Mouse (Mus musculus): ENCODE measurements around the gene Cry2.
"Not testable (repeated sequence)": the region's sequence is repeated elsewhere in the genome, so short reads cannot be mapped to it uniquely, and the experiment has no call there.

Cry2 gene

DNA sequence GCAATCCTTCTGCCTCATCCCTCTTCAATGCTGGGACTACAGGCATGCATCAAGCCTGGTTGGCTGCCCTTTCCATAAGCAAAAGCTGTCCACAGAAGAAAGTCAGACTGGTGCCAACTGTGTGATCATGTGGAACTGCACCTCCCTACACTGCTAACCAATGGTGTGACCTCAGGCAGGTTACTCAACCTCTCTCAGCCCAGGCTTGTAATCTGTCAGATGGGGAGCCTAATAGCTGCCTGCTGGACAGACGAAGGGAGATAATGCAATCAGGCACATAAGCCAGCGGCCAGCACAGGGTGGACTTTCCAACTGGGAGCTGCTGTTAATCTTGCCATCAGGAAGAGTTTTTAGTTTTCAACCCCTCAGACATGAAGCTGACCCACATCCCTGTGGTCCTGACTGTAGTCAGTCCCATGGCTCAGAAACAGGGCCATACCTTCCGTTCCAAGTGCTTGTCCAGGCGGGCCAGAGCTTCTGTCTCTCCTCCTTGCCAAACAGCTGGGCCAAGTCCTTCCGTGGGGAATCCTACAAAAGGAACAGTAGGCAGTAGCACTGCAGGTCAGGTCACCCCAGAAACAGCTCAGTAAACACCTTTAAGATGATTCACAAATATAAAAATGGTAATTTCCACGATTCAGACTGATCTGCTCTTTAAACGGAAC, 12.0 kb downstream of the Cry2 start:
- peak; percentile 72 for DNase-seq

DNA sequence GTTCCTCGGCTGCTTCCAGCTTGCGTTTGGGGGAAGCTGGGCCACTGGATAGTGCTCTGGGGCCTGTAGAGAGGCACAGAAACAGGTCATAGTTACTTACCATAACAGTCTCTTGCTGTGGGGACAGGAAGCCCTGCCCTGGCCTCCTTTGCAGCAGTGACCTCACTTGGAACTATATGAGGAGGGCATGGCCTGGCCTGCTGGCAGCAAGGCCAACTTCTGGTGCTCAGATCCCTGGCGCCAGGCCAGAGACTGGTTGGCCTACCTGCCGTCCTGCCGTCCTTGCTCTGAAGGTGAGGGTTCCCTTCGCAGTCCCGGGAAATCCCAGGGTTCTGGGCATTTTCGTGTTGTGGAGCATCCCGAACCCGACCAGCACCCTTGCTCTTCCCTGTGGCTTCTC, 22.1 kb downstream of the Cry2 start:
- no peak for DNase-seq

DNA sequence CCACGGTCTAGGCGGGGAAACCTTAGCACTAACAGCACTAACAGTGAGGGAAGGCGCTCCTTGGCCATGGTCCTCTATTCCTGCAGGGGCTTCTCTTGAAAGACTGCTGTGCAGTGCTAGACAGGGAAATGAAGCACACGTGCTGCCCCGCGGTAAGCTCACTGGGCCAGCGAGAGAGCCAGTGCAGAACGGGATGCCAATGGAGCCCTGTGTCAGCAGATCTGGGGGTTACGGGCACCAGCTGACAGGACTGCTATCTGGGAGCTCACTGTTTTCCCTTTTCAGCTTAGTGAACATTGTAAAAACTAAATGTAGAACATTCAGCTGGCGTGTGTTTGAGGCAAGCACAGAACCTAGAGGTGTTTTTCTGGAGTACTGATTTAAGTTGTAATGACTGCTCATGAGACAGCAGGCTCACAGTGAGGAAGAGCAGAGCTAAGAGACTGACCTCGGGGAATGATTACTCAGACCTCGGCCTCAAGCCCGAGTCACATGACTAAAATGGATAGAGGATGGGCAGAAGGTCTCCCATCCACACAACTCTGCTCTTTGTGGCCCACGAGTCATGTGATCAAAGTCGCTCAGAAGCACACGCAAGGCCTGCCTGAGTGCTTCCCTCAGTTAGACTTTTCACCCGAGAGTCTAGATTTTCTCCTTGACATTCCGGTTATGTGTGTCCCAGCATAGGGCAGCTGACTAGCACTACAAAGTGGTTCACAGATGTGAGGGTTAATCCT, 25.4 kb downstream of the Cry2 start:
- peak; percentile 77 for DNase-seq

- no peak for DNase-seq
Measured at GRCm38 (mm10) chr2:92405687-92406086, 28.2 kb downstream of the Cry2 start.

DNA sequence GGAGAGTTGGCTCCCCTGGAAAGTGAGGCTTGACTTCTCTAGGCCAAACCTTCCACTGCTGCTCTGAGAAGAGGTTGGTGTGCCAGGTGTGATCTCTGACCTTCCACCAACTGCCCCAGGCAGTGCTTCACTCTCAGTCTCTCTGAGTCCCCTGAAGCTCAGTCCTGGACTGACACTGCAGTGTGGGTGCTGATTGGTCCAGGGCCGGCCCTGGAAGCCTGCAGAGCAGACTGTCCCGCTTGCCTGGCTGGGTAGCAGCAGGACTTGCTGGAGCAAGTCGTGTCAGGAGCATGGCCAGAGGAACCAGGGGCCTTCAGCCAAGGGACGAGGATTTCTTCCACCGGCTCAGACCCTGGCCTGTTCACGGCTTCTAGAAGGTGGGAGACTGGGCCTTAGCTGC, 29.1 kb downstream of the Cry2 start:
- DNase-seq: no peak

GRCm38 (mm10) chr2:92403776-92404319, 30.0 kb downstream of the Cry2 start:
- DNase-seq: no peak

GRCm38 (mm10) chr2:92402591-92403326, 31.1 kb downstream of the Cry2 start:
- peak; percentile 73 for DNase-seq

DNA sequence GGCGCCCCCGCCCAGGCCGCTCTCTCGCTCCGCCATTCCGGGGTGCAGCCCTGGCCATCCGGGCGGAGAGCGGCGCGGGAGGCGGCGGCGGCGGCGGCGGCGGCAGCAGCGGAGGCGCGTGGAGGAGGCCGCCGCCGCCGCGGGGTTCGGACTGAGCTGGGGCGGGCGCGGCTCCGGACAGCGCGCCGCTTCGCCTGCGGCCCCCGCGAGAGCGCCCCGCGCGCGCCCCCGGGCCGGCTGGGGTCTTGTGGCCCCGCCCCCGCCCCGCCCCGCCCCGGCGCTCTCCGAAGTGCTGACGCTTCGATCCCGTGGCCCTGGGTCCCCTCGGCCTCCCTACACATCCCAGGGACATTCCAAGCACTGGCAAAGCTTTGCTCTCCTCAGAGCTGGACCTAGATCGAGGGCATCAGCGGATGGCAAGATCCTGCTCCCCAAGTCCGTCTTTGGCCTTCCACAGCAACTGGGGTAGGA, 32.7 kb downstream of the Cry2 start, which contains the start of gene Mapk8ip1:
Gene Mapk8ip1, minus strand, starts transcription at position 173 of the 471 bp plus-strand sequence.
- no peak for DNase-seq

DNA sequence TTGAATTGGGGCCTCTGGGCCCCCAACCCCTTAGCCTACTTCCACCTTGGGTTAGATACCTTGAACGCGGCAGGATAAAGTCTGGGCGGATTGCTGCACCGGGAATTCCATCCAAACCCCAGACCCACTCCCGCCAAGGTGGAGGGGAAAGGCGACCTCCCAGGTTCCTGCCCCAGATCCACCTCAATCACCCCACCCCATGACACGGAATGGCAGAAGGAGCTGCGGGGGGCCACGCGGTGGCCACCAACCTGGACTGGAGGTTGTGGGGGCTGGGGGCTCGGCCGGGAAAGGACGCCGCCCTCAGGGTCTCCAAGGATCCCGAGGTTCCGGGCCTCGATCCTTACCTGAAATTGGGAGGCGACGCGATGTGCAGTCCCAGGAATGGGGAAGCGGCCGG, 33.2 kb downstream of the Cry2 start:
- DNase-seq: no peak

GRCm38 (mm10) chr2:92399877-92400276, 34.0 kb downstream of the Cry2 start:
- not testable (repeated sequence) for DNase-seq

DNA sequence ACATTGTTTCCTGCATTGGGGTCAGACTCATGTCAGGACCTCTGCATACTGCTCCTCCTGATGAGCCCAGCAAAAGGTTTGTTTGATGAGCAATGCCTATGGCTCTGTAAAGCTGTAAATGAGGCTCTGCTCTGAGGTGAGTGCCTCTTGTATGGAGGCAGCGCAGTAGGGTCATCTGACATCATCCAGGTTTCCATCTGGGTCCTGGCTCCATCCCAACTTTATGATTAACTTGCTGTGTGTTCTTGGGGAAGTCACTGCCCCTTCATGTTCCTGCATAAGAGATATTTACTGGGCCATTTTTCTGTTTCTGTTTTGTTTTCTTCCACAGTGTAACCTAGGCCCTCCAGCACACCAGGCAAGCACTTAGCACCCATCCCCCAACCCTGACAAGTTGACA, 36.4 kb downstream of the Cry2 start:
- no peak for DNase-seq

- no peak for DNase-seq
Measured at GRCm38 (mm10) chr2:92395535-92395934, 38.3 kb downstream of the Cry2 start.

DNA sequence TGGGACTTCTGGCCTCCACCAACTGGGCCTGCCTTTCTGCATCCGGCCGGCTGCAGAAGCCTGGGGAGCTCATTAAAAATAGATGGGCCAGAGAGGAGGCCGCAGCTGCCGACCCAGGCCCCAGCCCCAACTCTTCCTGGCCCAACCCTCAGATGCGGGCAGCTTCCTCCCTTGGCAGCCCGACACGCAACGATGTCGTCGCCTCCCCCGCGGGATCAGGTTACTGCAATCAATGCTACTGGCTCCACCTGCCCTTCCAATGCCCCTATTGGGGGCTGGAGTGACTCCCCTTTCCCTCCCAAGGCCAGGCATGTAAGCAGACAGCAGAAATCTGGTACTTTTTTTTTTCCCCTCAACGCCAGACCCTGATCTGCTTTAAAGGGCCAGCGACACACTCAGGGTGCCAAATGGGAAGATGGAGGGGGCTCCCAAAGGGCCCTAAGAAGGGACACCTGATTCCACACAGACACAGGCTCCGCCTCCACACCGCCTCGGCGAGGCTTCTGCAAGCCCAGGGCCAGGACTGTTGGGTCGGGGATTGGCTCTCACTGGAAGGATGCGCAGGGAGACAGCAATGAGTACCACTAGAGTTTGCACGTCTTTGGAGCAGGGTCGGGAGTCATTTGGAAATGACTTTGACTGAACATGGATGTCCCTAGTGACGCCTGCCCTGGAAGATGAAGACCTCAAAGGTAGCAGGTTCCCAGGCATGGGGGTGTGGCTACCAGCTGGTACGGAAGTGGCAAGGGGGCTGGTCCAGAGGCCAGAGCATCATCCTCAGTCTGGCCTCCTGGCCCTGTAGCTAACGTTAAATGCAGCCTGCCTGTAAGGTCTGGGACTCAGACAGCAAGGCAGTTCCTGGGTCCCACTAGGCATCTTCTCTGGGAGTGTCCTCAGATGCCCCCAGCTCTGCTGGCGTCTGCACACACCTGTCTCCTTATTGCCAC, 41.3 kb downstream of the Cry2 start:
- DNase-seq: no peak

GRCm38 (mm10) chr2:92391703-92392317, 42.0 kb downstream of the Cry2 start:
- DNase-seq: no peak

DNA sequence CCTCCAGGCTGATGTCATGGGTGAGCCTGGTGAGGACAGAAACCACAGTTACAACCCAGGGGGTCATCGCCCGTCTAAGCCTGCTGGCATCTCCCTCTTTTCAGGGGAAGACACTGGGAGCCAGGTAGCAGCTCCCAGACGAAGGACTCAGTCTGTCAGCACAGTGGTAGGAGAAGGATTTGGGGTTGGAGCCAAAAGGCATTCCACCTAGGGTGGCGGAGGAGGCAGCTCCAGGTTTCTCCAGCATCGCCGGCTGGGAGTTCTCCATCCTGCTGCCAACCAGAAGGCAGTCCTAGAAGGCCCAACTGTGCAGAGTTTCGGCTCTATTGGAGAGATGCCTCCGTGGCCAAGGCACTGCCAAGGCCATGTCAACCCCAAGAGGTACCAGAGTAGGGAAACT, 42.7 kb downstream of the Cry2 start:
- no peak for DNase-seq

- DNase-seq: no peak
Measured at GRCm38 (mm10) chr2:92390206-92390930, 43.5 kb downstream of the Cry2 start.

- no peak for DNase-seq
Measured at GRCm38 (mm10) chr2:92389645-92390044, 44.2 kb downstream of the Cry2 start.

DNA sequence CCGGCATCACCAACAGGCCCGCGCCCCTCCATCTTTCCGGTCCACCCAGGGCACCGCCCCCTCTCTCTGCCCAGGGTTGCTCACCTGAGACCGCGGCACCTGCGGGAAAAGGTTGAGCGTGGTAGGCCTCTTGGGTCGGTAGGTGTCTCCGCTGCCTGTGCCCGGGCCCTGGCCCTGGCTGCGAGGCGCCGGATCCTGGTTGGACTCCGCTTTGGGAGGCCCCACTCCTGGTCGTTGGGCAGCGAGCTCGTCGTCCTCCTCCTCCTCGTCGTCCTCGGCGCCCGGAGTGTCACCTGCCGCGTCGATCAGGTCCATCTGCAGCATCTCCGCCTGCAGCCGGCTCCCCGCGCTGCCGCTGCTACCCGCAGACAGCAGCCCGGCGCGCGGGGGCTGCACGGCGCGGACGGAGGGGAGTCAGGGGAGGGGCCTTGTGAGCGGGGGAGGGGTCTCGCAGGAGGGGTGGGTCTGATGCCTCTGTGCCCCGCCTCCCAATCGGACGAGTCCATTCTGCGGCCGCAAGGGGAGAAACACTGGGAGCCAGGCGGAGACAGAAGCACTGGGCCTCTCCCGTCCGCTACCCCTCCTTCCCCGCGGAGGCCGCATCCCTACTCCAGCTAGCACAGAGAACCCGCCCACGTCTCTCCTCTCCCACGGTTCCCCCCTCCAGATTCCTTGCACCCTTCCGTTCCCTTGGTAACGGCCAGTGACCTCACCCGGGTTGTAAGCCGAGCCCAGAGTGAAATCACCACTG, 44.8 kb downstream of the Cry2 start:
- DNase-seq: peak; percentile 85

DNA sequence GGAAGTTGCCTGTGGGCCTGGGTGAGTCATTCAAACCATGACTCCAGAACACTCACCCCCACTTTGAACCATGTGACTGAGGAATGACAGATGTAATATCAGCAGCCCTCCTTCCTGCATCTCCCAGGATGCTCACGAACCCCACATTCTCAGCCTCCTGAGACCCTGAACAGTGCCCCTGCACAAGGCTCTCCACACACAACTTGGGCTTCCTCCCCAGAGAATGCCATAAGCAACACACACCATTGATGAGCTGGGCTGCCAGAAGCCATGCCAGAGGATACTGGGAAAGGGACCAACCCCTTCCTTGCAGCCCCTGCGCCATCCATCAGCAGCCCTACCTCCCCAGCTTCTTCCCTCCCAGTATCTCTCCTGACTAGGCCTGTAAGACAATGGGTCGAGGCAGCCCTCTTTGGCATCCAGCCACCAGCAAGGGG, 45.7 kb downstream of the Cry2 start:
- DNase-seq: no peak

DNA sequence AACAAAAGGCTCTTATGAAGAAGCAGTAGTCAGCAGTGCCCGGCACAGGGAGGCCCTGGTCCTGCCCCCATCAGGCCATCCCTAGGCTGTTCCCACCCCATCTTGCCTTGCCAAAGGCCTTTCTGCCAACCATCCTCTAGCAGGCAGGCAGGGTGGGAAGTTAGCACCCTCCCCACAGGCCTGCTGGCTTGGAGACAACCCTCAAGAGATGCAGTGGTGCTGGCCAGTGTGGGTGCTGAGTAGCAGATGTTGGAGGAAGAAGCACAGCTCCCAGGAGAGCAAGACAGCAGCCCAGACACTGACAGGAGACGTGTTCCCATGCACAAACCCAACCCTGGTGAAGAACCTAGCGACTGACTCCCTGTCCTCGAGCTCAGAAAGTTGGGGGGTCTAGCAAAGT, 46.2 kb downstream of the Cry2 start:
- DNase-seq: no peak
